Mouse (Mus musculus) left cerebral cortex, postnatal 14 days (tissue): Measurements from ENCODE around the gene Tnnc2. TPM values are rescaled to one million over a fixed set of nuclear protein-coding genes. Genes with fewer than 3 reads are reported as not detected.

Source experiments
- DNase-seq, 2 experiments: peaks; one replicate each; pipeline ENCODE4 v3.0.0; 2021 to 2022; ENCODE audit warnings: low spot score in 2 of 2, mixed read lengths in 1 of 2
- intact Hi-C: fragments of 180-260 bp; cut with DNase I; formaldehyde crosslinking; loops from one replicate; pipeline ENCODE4 v1.15.1; 2025
- total RNA-seq, 2 experiments: library from RNA; stranded (reverse); gene quantifications; 2 replicates each; pipeline ENCODE4 v1.2.3; 2021

The Tnnc2 gene
- total RNA-seq, 2 experiments from 2014 or later = 1.1 TPM; not detected in 1

- intact Hi-C loops = no loop called here
These were observed 2.3 kb downstream of the Tnnc2 start for GRCm38 (mm10) chr2:164777246-164778014.

DNA sequence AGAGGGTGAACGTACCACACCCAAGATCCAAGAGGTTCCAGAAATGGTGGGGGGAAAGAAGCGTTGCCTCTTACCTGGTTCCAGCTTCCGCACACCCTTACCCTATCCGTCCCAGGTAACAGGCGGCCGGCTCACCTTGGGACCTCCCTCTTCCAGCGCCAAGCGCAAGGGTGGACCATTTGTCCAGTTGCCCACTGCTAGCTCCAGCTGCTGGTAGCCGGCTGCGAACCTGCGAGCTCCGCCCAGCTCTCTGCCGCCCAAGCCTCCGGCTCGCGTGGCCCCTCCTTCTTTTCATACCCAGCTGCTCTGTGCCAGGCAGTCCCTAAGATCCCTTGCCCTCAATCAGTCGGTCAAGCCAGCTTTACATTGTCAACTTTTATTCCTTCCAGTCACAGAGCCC lies 3.0 kb downstream of the Tnnc2 start:
- DNase-seq = no peak
- intact Hi-C loops = no loop called here

More at GRCm38 (mm10) chr2:164777246-164778014, 2.3 kb downstream of the Tnnc2 start:
- DNase-seq = no peak

DNA sequence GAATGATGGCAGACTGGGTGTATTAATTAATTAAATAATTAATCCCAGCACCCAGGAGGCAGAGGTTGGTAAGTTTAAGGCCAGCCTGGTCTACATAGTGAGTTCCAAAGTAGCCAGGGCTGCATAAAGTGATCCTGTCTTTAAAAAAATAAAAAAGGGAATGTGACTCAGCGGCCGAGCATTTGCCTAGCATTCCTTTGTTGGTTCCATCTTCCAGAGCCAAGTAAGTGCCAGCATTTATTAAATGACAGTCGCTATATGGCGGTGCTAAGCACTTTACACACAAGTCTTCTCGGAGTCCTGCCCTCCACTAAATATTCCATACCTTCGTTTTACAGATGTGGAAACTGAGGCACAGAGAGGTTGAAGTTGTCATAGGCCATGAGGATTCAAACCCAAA lies 3.6 kb downstream of the Tnnc2 start:
- no peak for DNase-seq
- intact Hi-C loops = no loop called here

DNA sequence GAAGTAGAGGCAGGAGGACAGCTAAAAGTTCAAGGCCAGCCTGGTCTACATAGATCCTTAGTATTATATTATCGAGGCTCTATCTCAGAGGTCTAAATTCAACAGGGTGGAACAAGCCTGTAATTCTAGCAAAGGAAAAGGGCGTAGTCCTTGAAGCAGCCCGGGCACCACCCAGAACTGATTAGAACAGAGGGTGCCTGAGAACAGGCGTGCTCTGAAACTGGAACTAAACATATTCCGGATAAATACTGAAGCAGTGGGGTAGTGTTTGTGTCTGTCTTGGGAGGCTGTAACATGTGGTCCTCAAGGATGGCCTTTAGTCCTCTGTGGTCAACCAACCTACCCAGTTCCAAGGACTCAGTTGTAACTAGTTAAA lies 5.8 kb downstream of the Tnnc2 start:
- intact Hi-C loops = no loop called here
- DNase-seq = no peak

GRCm38 (mm10) chr2:164773229-164773988 lies 6.4 kb downstream of the Tnnc2 start:
- no peak for DNase-seq
- intact Hi-C loops = no loop called here

DNA sequence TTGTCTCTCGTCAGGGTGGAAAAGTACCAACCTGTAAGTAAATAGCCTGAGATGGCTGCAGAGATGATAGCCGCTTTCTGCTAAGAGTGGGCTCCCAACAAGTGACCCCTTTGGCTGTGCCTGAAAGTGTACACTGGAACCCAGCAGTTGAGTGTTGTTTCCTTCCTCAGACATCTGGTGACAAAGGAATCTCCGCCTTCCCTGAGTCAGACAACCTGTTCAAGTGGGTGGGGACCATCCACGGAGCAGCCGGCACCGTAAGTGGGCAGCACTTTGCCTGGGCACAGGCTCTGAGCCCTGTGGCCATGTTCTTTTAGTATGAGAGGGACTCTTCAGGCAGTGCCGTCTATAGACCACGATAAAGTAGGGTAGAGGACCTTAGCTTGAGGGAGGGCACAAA lies 8.6 kb downstream of the Tnnc2 start:
- DNase-seq = no peak
- intact Hi-C loops = no loop called here

GRCm38 (mm10) chr2:164770279-164770678 lies 9.5 kb downstream of the Tnnc2 start:
- no peak for DNase-seq
- intact Hi-C loops = no loop called here

GRCm38 (mm10) chr2:164769258-164770037 lies 10.3 kb downstream of the Tnnc2 start, which contains the start of gene Ube2c:
TSS of gene Ube2c (plus strand) at chr2:164769898.
- intact Hi-C loops = no loop called here

DNA sequence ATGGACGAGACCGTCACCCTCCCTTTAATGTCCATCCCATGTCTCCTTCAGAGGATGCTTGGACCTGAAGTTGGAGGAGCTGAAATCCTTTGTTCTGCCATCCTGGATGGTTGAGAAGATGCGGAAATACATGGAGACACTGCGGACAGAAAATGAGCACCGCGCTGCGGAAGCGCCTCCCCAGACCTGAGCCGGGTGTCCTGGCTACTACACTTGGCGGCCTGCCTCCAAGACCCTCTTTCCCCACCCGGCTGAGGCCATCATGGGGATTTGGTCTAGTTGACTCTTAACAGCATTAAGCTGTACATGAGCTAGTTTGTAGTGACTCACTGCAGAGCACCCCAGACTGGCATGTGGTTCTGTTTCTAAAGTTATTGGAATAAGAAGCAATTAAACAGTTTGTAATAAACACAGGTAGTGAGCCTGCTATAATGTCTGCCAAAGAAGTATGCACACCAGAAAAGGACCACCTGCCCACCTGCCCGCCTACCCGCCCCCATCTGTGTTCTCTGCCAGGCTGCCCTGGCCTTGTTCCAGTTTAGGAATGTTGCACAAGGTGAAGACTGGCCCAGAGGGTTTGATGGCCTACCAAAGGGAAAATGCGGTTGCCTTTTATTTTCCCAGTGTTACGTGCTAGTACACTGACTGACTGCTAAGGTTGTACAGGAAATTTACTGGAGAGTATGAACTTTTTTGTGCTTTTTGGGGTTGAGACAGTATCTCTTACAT lies 11.8 kb downstream of the Tnnc2 start:
- no peak for DNase-seq
- intact Hi-C loops = no loop called here

More at GRCm38 (mm10) chr2:164769258-164770037, 10.3 kb downstream of the Tnnc2 start, which contains the start of gene Ube2c:
- DNase-seq = peak; percentile 99

DNA sequence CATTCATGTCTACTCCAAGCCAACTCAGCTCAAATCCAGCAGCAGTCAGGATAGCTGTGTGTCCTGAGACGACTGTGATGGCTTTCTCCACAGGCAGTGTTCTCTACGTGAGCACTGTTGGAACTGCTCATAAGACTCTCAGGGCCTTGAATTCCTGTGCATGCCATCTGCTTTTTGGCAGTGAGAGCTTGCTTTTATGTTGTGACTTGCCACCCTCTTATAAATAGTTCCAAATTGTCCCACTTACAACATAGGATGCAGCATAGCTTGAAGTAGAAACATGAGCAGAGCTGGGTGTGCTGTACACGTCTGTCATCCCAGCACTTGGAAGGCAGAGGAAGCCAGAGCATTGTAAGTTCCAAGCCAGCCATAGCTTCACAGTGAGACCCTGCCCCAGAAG lies 13.9 kb downstream of the Tnnc2 start:
- peak; percentile 51 to 81 for DNase-seq
- intact Hi-C loops = no loop called here

GRCm38 (mm10) chr2:164762593-164762992 lies 17.2 kb downstream of the Tnnc2 start:
- DNase-seq = no peak
- intact Hi-C loops = no loop called here

GRCm38 (mm10) chr2:164761971-164762370 lies 17.8 kb downstream of the Tnnc2 start:
- intact Hi-C loops = no loop called here

GRCm38 (mm10) chr2:164761502-164761901 lies 18.3 kb downstream of the Tnnc2 start:
- no peak for DNase-seq
- intact Hi-C loops = no loop called here

More at GRCm38 (mm10) chr2:164761971-164762370, 17.8 kb downstream of the Tnnc2 start:
- no peak for DNase-seq

- intact Hi-C loops = no loop called here
- no peak for DNase-seq
These were observed 19.5 kb downstream of the Tnnc2 start for GRCm38 (mm10) chr2:164760059-164760833.

DNA sequence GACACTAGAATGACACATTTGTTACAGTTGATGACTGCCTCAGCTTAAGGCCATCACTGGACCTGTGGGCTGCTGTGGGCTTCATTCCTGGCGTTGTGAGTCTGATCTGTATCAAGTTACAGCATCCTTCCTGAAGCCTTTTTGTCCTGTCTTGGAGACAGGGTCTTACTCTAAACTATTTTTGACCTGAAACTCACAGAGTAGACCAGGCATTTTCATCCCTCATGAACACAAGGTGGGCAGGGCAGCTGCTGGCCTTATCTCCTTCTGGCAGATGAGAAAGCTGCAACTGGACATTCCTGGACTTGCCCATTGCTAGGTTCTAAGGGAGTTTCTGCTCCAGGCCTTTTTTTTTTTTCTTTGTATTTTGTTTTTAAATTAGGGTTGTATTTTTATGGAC lies 21.1 kb downstream of the Tnnc2 start:
- DNase-seq = no peak
- intact Hi-C loops = no loop called here

GRCm38 (mm10) chr2:164757841-164758240 lies 21.9 kb downstream of the Tnnc2 start:
- intact Hi-C loops = no loop called here
- no peak for DNase-seq

DNA sequence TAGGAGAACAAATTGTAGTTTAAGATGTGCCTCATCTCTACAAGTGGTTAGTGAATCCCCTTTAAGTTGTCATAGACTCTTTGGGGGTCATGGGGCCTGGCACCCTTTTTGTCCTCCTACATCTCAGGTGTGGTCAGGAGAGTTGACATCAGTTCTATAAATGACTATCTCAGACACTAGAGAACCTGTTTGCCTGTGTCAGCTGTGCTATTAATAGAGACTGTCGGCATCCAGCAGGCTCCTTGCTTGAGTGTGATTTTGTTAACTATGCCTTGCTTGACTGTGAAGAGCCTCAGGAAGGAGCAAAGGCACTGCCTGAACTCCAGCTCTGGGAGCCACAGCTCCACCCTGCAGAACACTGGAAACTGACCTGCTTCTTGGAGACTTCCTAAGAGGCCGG lies 25.0 kb downstream of the Tnnc2 start:
- intact Hi-C loops = no loop called here
- DNase-seq = no peak

- intact Hi-C loops = no loop called here
These were observed 25.7 kb downstream of the Tnnc2 start for GRCm38 (mm10) chr2:164754105-164754504.

GRCm38 (mm10) chr2:164752454-164752853 lies 27.3 kb downstream of the Tnnc2 start:
- intact Hi-C loops = no loop called here
- no peak for DNase-seq

More at GRCm38 (mm10) chr2:164754105-164754504, 25.7 kb downstream of the Tnnc2 start:
- no peak for DNase-seq
